Mouse (Mus musculus): ENCODE results near the gene Cubn. TPM values are rescaled to one million over a fixed set of nuclear protein-coding genes. Genes with fewer than 3 reads are reported as not detected.

Gene Cubn
- polyA plus RNA-seq, 1 experiment from 2014 or later = 0.27 TPM

GRCm38 (mm10) chr2:13398955-13399354, 92.7 kb downstream of the Cubn start:
- no peaks in the 10 kb centered on the region for H3K36me3 ChIP-seq (replicated peaks)
- peaks cover 37% of the 10 kb centered on the region for H3K4me1 ChIP-seq

GRCm38 (mm10) chr2:13398551-13398950, 93.1 kb downstream of the Cubn start:
- H3K4me1 ChIP-seq = peaks cover 38% of the 10 kb centered on the region
- peak; percentile 57 for ATAC-seq (ENCODE audit: low FRiP score)
- H3K9ac ChIP-seq = no peak overlapping the region
- H3K4me2 ChIP-seq = no peak overlapping the region
- no peaks in the 10 kb centered on the region for H3K36me3 ChIP-seq (replicated peaks)
- WGBS = 13% methylated on average over 4 of the region's 4 CpGs
- peak overlapping the region; percentile 76 for H3K27ac ChIP-seq
- no peaks in the 10 kb centered on the region for H3K9me3 ChIP-seq
- no peaks in the 10 kb centered on the region for H3K27me3 ChIP-seq
- H3K4me3 ChIP-seq (replicated peaks) = no peak overlapping the region

More at GRCm38 (mm10) chr2:13398955-13399354, 92.7 kb downstream of the Cubn start:
- Histone ChIP-seq H3K9me3 (no peaks in the 10 kb centered on the region), H3K4me3 (replicated peaks) (no peak overlapping the region), H3K9ac (no peak overlapping the region), H3K4me2 (no peak overlapping the region), H3K27me3 (no peaks in the 10 kb centered on the region), H3K27ac (peak overlapping the region; percentile 76)
- peak; percentile 91 for ATAC-seq (ENCODE audit: low FRiP score)
- 7% methylated on average over 2 of the region's 2 CpGs for WGBS

- no peaks in the 10 kb centered on the region for H3K9me3 ChIP-seq
- WGBS = 28% methylated on average over 3 of the region's 3 CpGs
- H3K27ac ChIP-seq = no peak overlapping the region
- ATAC-seq (ENCODE audit: low FRiP score) = no peak
- peaks cover 42% of the 10 kb centered on the region for H3K4me1 ChIP-seq
- no peak overlapping the region for H3K4me3 ChIP-seq (replicated peaks)
- no peak overlapping the region for H3K9ac ChIP-seq
- no peaks in the 10 kb centered on the region for H3K36me3 ChIP-seq (replicated peaks)
- H3K27me3 ChIP-seq = no peaks in the 10 kb centered on the region
- no peak overlapping the region for H3K4me2 ChIP-seq
Observed at GRCm38 (mm10) chr2:13396124-13396540, 95.5 kb downstream of the Cubn start.

- Histone ChIP-seq H3K4me3 (replicated peaks) (no peak overlapping the region), H3K9me3 (no peaks in the 10 kb centered on the region), H3K4me1 (peaks cover 28% of the 10 kb centered on the region), H3K9ac (no peak overlapping the region), H3K27ac (no peak overlapping the region), H3K36me3 (replicated peaks) (no peaks in the 10 kb centered on the region), H3K4me2 (no peak overlapping the region), H3K27me3 (no peaks in the 10 kb centered on the region)
- 58% methylated on average over 3 of the region's 3 CpGs for WGBS
- no peak for ATAC-seq (ENCODE audit: low FRiP score)
Observed at GRCm38 (mm10) chr2:13391018-13391417, 100.6 kb downstream of the Cubn start.

GRCm38 (mm10) chr2:13386631-13387030, 105.0 kb downstream of the Cubn start:
- H3K4me3 ChIP-seq (replicated peaks) = no peak overlapping the region
- peaks cover 28% of the 10 kb centered on the region for H3K4me1 ChIP-seq
- peak overlapping the region; percentile 54; the same call in 1 of the 2 replicates for H3K27ac ChIP-seq
- ATAC-seq (ENCODE audit: low FRiP score) = no peak
- no peak overlapping the region for H3K4me2 ChIP-seq
- no peaks in the 10 kb centered on the region for H3K27me3 ChIP-seq
- 81% methylated on average over 5 of the region's 5 CpGs for WGBS
- no peaks in the 10 kb centered on the region for H3K9me3 ChIP-seq
- no peaks in the 10 kb centered on the region for H3K36me3 ChIP-seq (replicated peaks)
- no peak overlapping the region for H3K9ac ChIP-seq

- no peaks in the 10 kb centered on the region for H3K27me3 ChIP-seq
- WGBS = 24% methylated on average over 3 of the region's 3 CpGs
- ATAC-seq (ENCODE audit: low FRiP score) = peak; percentile 47
- H3K4me2 ChIP-seq = peak overlapping the region; percentile 25; the same call in 1 of the 2 replicates
- H3K4me3 ChIP-seq (replicated peaks) = no peak overlapping the region
- H3K9ac ChIP-seq = no peak overlapping the region
- peaks cover 28% of the 10 kb centered on the region for H3K4me1 ChIP-seq
- H3K36me3 ChIP-seq (replicated peaks) = no peaks in the 10 kb centered on the region
- no peaks in the 10 kb centered on the region for H3K9me3 ChIP-seq
- peak overlapping the region; percentile 97 for H3K27ac ChIP-seq
Observed at GRCm38 (mm10) chr2:13385542-13386345, 105.9 kb downstream of the Cubn start.

- Histone ChIP-seq H3K36me3 (replicated peaks) (no peaks in the 10 kb centered on the region), H3K4me2 (peak overlapping the region; percentile 25; the same call in 1 of the 2 replicates), H3K4me1 (peaks cover 28% of the 10 kb centered on the region), H3K27me3 (no peaks in the 10 kb centered on the region), H3K4me3 (replicated peaks) (no peak overlapping the region), H3K9ac (no peak overlapping the region), H3K9me3 (no peaks in the 10 kb centered on the region), H3K27ac (peak overlapping the region; percentile 97)
- 15% methylated on average over 4 of the region's 4 CpGs for WGBS
- peak; percentile 92 for ATAC-seq (ENCODE audit: low FRiP score)
Observed at GRCm38 (mm10) chr2:13384775-13385541, 106.7 kb downstream of the Cubn start.

GRCm38 (mm10) chr2:13376166-13376565, 115.4 kb downstream of the Cubn start:
- Histone ChIP-seq H3K4me1 (peaks cover 22% of the 10 kb centered on the region), H3K36me3 (replicated peaks) (no peaks in the 10 kb centered on the region), H3K9ac (no peak overlapping the region), H3K4me2 (no peak overlapping the region), H3K27me3 (no peaks in the 10 kb centered on the region), H3K4me3 (replicated peaks) (no peak overlapping the region), H3K27ac (no peak overlapping the region), H3K9me3 (no peaks in the 10 kb centered on the region)
- WGBS = 94% methylated on average over 4 of the region's 4 CpGs
- no peak for ATAC-seq (ENCODE audit: low FRiP score)

GRCm38 (mm10) chr2:13373291-13373690, 118.3 kb downstream of the Cubn start:
- Histone ChIP-seq H3K27ac (peak overlapping the region; percentile 88; the same call in 1 of the 2 replicates), H3K27me3 (no peaks in the 10 kb centered on the region), H3K4me2 (no peak overlapping the region), H3K36me3 (replicated peaks) (no peaks in the 10 kb centered on the region), H3K4me1 (peaks cover 33% of the 10 kb centered on the region), H3K9me3 (no peaks in the 10 kb centered on the region), H3K4me3 (replicated peaks) (no peak overlapping the region), H3K9ac (no peak overlapping the region)
- ATAC-seq (ENCODE audit: low FRiP score) = no peak
- WGBS = 72% methylated on average over 1 of the region's 1 CpGs

GRCm38 (mm10) chr2:13372825-13373224, 118.8 kb downstream of the Cubn start:
- Histone ChIP-seq H3K4me1 (peaks cover 33% of the 10 kb centered on the region), H3K27ac (peak overlapping the region; percentile 88), H3K9ac (no peak overlapping the region), H3K4me3 (replicated peaks) (no peak overlapping the region), H3K36me3 (replicated peaks) (no peaks in the 10 kb centered on the region), H3K27me3 (no peaks in the 10 kb centered on the region), H3K9me3 (no peaks in the 10 kb centered on the region), H3K4me2 (no peak overlapping the region)
- ATAC-seq (ENCODE audit: low FRiP score) = peak; percentile 16
- WGBS = 38% methylated on average over 3 of the region's 3 CpGs

- Histone ChIP-seq H3K4me3 (replicated peaks) (no peak overlapping the region), H3K4me2 (peak overlapping the region; percentile 24), H3K9me3 (no peaks in the 10 kb centered on the region), H3K36me3 (replicated peaks) (no peaks in the 10 kb centered on the region), H3K9ac (no peak overlapping the region), H3K27ac (peak overlapping the region; percentile 88), H3K4me1 (peaks cover 33% of the 10 kb centered on the region), H3K27me3 (no peaks in the 10 kb centered on the region)
- 0% methylated on average over 5 of the region's 5 CpGs for WGBS
- ATAC-seq (ENCODE audit: low FRiP score) = peak; percentile 95
Observed at GRCm38 (mm10) chr2:13372256-13372824, 119.3 kb downstream of the Cubn start.

- Histone ChIP-seq H3K27me3 (no peaks in the 10 kb centered on the region), H3K4me1 (peaks cover 33% of the 10 kb centered on the region), H3K4me3 (replicated peaks) (no peak overlapping the region), H3K9me3 (no peaks in the 10 kb centered on the region), H3K36me3 (replicated peaks) (no peaks in the 10 kb centered on the region), H3K27ac (peak overlapping the region; percentile 88), H3K9ac (no peak overlapping the region), H3K4me2 (peak overlapping the region; percentile 24; the same call in 1 of the 2 replicates)
- peak; percentile 57 for ATAC-seq (ENCODE audit: low FRiP score)
- WGBS = 7% methylated on average over 4 of the region's 4 CpGs
Observed at GRCm38 (mm10) chr2:13371797-13372170, 119.8 kb downstream of the Cubn start.

Measured in forebrain, embryonic 12.5 days (tissue).